Mouse (Mus musculus) layer of hippocampus, postnatal 10 days (tissue): ENCODE measurements around the gene Gucy2g. TPM values are rescaled to one million over a fixed set of nuclear protein-coding genes. Genes with fewer than 3 reads are reported as not detected.
"Not testable (repeated sequence)": the region's sequence is repeated elsewhere in the genome, so short reads cannot be mapped to it uniquely, and the experiment has no call there.

Experiments
- DNase-seq, 2 experiments: peaks; one replicate each; pipeline ENCODE4 v3.0.0; 2021; ENCODE audit warnings: low spot score in 2 of 2
- total RNA-seq, 2 experiments: library from RNA; stranded (reverse); gene quantifications; 2 replicates each; pipeline ENCODE4 v1.2.3; 2021

Gene Gucy2g
- total RNA-seq, 2 experiments from 2014 or later: 0.38 to 0.59 TPM

- DNase-seq: no peak
Measured at GRCm38 (mm10) chr19:55207746-55208538, 33.1 kb downstream of the Gucy2g start.

DNA sequence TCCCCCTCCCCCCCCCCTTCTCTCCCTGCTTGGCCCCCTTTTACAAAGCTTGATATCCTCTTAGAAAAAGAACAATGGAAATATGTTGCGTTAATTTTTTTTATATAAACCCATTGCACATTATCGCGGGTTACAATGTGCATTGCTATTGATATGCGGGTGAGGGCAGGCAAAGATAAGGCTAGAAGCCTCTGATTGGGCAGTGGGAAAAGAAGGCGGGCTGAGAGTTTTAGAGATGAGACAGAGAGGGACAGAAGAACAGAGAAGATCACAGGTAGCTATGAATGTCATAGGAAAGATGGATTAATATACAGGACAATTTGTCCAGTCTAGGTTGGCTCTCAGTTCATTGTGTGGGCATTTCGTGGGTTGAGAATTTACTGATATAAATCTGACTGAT lies 33.8 kb downstream of the Gucy2g start:
- DNase-seq: no peak

DNA sequence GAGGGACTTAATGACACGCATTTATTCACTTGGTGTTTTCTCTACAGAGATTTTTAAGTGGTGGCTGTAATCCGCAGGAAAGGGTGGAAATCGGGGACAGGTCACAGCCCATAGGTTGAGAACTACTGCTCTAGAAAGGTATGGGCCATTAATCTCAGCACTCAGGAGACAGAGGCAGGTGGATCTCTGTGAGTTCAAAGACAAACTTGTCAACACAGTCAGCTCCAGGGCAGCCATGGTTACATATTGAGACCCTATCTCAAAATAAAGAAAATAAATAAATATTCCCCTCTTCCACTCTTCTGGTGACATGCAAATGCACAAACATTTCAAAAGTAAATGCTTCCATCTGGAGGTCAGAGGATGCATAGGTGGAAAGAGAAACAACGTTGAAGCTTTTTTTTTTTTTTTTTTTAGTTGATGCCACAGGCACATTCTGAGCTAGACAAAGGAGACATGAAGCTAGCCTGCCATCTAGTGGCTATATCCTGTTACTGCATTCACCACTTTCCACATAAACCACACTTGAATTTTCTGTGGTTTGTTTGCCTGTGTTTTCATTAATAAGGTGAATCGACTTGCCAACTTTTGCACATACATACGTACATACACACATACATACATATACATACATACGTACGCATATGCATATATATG lies 34.4 kb downstream of the Gucy2g start:
- peak; percentile 63 to 73 for DNase-seq

DNA sequence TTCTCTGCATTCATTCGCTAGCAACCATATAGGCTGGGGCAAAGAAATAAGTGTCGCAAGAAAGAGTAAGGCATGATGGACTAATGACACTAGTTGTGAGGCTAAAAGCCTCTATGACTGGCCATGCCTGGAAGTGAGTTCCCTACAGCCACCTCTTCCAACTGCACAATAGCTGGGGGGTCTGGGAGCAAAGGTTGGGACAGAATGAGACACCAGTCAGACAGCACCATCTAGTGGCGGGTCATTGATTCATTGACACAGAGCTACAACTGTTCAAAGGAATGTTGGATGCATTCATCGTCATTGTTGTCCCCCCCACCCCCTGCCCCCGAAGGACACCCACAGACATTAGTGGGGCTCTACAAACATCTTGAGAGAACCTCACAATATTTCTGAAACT lies 42.7 kb downstream of the Gucy2g start:
- peak; percentile 79 to 81 for DNase-seq

GRCm38 (mm10) chr19:55195574-55195973 lies 45.5 kb downstream of the Gucy2g start:
- no peak for DNase-seq

DNA sequence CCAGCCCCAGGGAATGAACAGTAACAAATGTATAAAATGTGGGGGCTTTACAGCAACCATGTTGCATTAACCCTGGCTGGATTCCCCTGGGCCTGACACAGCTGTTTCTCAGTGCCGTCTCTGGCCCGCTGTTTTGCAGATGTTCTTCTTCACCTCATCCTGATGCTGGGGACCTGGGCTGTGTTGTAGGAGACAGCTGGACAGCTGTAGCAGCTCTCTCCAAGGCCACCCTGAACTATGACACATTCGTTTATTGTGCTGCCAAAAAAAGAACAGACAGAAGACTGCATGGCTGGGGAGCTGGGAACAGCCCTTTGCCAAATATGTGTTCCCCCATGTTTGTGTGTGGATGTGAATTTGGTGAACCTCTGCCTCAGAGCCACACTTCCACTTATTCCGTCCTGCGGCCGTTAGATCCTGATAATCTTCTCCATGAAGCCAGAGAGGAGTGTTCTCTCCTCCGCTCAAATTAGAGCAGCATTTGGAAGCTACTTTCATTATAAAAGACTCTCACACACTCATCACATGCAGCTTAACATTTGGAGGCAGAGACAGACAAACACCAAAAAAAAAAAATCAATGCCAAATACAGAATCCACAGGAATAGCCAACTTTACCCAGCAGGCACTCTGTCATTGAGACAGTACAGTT lies 46.4 kb downstream of the Gucy2g start:
- DNase-seq: no peak

GRCm38 (mm10) chr19:55193717-55194394 lies 47.2 kb downstream of the Gucy2g start:
- no peak for DNase-seq

DNA sequence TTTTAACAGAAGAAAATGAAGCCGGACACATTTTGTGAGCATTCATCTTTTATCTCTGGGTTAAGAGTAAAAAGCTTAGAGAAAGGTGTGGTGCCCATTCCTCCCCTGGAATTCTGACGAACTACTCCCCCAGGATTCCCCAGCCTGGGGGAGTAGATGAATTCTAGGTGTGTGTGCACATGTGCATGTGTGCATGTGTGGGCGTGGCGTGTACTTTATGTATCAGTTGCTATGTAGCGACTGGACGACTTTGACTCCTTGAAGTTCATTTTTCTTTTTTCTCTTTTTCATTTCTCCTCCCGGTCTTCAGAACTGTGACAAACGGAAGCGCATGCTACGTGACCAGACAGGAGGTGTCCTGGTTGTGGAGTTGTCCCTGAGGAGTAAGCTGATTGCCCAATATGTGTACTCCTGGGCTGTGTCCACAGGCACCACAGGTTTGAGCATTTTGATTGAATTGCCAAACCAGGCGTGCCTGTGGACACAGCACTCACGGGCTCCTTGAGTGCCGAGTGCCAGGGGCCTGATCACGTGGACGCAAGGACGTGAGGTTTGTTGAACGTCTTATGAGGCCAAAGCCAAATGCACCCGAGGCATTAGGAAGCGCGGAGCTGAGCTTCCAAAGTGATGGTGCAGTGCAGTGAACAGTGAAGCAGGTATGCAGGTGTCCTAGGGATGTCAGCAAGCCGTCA lies 48.6 kb downstream of the Gucy2g start:
- DNase-seq: no peak

GRCm38 (mm10) chr19:55191596-55191995 lies 49.4 kb downstream of the Gucy2g start:
- DNase-seq: no peak

GRCm38 (mm10) chr19:55190065-55190464 lies 51.0 kb downstream of the Gucy2g start:
- no peak for DNase-seq

DNA sequence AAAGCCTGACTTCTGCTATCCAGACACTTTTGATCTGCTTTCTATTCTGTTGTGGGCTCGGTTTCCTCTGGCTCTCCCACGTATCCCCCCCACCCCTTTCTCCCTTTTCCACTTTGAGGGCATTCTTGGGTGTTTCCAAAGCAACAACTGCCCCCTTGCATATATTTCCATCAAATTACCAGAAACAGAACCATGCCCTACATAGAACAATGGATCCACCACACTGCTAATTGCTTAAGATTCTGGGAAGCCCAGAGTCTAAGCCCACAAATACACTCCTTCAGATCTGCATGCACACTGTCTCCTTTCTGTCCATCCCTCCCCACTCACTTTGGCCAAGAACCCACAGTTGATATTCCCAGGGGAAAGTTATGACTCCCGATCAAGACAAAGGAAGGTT lies 55.4 kb downstream of the Gucy2g start:
- DNase-seq: no peak

- DNase-seq: no peak
Measured at GRCm38 (mm10) chr19:55185074-55185473, 56.0 kb downstream of the Gucy2g start.

DNA sequence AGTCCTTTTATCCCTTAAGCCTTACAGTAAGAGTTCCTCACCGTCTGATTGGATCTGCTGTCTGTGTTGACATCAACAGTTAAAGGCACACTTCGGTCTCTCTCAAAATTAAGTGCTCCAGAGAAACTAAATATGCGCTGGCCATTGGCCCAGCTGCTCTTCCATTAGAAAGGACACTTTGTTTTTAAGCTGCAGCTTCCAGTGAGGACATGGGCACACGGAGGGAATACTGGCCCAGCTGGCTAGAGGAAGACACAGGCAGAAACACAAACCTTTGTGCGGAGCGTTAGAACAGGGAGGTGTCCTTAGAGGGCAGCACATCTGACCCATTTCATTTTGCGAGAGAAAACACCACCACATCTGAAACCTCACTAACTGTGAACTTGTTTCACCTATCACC lies 56.6 kb downstream of the Gucy2g start:
- peak in 1 of 2 experiments; percentile 27 for DNase-seq

DNA sequence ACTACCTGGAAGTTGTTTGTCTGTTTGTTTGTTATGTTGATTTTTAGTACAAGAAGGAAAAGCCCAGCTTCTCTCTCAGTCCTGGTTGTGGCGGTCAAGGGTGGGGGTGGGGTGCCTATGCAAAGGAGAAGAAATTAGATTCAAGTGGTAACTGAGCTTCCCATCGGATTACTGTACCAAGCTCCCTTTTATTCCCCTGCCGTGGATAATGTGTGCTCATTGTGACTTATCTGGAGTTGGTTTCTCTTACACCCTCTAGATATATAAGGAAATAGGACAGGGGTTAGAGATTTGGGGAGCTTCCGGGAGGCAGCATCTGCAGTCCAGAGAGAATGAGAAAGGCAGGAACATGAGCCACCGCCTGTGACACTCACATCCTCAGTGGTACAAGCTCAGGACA lies 60.6 kb downstream of the Gucy2g start, which contains the start of gene Tectb:
TSS of gene Tectb (plus strand) at position 301 of the 400 bp plus-strand sequence.
- DNase-seq: no peak

GRCm38 (mm10) chr19:55177143-55177542 lies 63.9 kb downstream of the Gucy2g start:
- DNase-seq: no peak

GRCm38 (mm10) chr19:55171585-55171984 lies 69.5 kb downstream of the Gucy2g start:
- no peak for DNase-seq

DNA sequence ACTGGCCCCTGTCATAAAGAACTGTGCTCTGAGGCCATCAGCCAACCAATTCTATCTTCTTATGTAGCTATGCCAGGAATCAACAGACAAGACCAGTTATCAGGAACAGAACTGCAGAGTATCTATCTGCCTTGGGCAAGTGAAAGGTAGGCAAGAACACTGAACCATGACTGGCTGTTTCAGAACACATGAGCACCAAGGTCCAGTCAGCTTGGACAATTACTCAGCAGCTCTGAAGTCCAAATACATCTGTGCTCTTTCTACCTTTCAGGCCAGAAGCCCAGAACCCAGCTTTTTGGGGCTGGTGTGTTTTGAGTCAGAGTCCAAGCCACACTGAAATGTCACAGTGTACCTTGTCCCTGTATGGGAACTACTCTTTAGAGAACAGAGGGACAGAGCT lies 70.6 kb downstream of the Gucy2g start:
- DNase-seq: no peak

GRCm38 (mm10) chr19:55169236-55169729 lies 71.8 kb downstream of the Gucy2g start:
- DNase-seq: not testable (repeated sequence)

DNA sequence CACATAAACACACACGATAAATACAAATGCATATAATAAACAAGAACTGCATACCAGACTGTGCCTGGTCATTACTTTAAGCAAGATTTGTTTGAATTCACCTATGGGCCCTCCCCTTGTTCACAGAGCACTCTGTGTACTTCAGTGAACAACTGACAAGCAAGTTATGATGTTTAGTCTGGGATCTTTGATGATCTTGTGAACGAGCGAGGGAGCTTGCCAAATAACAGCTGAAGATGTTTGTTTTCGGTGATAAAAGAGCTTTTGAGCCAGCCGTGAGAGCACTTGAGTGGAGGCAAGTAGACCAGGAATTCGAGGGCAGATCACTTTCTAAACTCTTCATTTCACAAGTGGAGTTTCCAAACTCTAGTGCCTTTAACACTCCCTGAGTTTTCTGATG lies 72.7 kb downstream of the Gucy2g start:
- DNase-seq: no peak

DNA sequence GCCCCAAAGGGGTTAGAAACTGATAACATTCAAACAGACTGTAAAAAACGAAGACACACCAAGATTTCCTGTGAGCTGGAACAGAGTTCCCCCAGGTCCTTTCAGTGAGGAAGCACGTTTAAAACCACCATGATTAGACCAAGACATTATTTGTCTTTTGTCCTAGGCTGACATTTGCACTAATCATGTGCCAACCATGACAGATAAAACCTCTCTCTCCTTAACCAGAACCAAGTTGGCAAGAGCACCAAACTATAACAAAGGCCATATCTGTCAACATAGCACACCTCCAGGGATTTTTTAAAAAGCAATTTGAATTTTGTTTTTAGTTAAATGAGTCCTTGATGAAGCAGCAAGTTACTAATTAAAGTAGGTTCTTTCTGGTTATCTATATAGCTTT lies 73.3 kb downstream of the Gucy2g start:
- no peak for DNase-seq

- no peak for DNase-seq
Measured at GRCm38 (mm10) chr19:55166741-55167140, 74.3 kb downstream of the Gucy2g start.
